Mouse (Mus musculus) frontal cortex, postnatal 14 days (tissue): ENCODE measurements at regions not wholly inside any gene's neighbourhood (a gene's known extent, or its start where the extent isn't known, plus 50 kb on each side); places are given as distances from the start of the nearest gene placed in this dataset.
A peak's percentile ranks its signal among the peaks of the same experiment; 100 is the strongest.
"Not testable (repeated sequence)": the region's sequence is repeated elsewhere in the genome, so short reads cannot be mapped to it uniquely, and the experiment has no call there.

Source experiments
- DNase-seq, 2 experiments: peaks; one replicate each; pipeline ENCODE4 v3.0.0; 2022; ENCODE audit warnings: low spot score in 2 of 2

DNA sequence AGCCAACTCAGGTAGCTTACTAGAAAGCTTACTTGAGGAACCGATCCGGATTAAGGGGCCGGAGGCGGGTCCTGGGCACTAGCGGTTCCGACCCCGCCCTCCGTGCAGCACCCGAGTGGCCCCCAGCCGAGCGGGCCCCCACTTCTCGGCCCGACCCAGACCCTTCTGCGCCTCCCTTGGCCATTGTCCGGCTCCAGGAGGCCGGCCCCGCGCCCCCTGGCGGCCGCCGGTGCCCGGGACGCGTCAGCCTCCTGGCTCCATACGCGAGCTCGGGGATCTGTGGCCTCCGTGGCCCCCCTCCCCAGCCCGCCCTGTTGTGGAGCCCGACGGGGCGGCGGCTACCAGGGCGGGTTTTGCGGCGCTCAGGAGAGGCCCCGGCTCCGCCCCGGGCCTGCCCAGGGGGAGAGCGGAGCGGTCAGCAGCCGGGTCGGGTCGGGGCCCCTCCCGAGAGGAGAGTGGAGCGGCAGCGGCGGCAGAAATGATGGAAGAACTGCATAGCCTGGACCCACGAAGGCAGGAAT lies 94.3 kb upstream of the Zfp986 start:
- DNase-seq = peak in 1 of 2 experiments; percentile 4

DNA sequence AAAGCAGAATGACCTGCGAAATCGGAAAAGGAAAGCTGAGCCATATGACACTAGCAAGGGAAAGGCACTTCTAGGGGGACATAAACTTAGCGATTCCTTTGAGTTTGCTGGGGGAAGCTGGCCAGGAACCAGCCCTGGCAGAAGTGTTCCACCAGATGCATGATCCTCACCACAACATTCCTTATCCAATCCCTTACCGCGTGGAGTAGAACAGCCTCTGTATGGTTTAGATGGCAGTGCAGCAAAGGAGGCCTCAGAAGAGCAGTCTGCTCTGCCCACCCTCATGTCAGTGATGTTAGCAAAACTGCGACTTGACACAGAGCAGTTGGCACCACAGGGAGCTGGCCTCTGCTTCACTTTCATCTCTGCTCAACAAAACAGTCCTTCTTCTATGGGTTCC lies 93.7 kb upstream of the Zfp986 start:
- DNase-seq = not testable (repeated sequence)

DNA sequence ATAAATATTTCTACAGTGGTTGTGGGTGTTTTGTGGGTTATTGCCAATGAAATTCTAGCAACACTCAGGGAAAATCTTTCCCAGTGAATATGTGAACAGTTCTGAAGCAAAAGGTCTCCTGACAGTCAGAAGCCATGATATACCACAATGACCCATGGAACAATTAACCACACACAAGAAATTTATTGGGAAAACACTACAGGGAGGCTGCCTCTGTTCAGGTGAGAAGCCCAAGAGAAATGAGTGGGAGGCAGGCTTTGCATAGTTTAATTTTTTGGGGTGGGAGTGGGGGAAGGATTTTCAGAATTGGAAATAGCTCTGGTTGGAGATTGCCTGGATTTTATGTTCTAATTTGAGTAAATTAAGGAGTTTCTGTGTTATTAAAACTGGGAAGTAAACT lies 92.1 kb upstream of the Zfp986 start:
- DNase-seq = not testable (repeated sequence)

DNA sequence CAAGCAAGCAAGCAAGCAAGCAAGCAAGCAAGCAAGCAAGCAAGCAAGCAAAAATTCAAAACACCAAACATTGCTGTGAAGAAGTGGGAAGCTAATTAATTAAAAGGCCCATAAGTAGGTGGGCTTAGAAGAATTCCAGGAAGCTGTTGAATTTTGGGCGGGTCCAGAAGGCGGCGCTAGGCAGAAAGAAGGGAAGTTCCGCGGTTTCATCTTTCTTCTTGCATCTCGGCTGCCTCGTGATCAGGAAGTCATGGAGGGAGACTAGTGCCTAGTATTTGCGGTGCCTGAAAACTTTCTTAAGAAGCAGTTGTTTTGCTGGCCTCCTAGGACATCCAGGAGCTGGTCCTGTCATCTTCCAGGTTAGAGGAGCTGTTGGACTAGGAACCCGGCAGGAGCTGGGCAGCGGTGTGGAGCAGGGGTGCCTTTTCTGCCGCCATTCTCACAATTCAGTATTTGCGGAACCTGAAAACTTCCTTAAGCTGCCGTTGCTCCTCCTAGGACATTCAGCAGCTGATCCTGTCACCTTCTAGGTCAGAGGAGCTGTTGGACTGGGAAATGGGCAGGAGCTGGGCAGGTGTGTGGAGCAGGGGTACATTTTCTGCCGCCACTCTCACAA lies 87.2 kb upstream of the Zfp986 start:
- not testable (repeated sequence) for DNase-seq

DNA sequence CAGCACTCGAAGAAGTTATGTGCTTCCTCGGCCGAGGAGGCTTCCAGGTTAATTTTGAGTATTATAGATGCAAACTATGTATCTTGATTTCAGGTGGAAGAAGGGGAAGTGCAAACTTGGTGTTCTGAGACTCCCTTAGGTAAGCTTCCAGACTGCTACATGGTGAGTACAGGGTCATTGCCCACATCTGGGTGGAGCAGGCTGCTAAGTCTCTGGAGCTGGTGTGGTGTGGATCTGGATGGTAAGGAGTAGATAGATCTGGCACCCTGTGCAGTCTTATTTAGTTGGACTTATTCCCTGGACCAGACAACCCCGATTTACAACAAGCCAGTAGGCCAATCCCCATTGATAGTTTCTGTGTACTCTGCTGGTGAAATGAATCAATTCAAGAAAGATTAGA lies 53.9 kb upstream of the Zfp986 start:
- not testable (repeated sequence) for DNase-seq
